Mouse (Mus musculus) CH12.LX (cell line): ENCODE measurements around the gene Hmox1. TPM values are rescaled to one million over a fixed set of nuclear protein-coding genes. Genes with fewer than 3 reads are reported as not detected.
A peak's percentile ranks its signal among the peaks of the same experiment; 100 is the strongest.

Source experiments
- DNase-seq: peaks from one replicate; pipeline ENCODE4 v3.0.0-alpha.2; 2013; ENCODE audit errors: extremely low read depth
- H3K27ac ChIP-seq: 2 replicates; pipeline ENCODE4 v1.5.1; 2012; ENCODE audit warnings: low read depth, mild to moderate bottlenecking, control low read depth, moderate library complexity; ENCODE audit not compliant: insufficient read depth
- H3K27me3 ChIP-seq: replicated peaks from 2 replicates; pipeline ENCODE3; 2012; ENCODE audit warnings: inconsistent platforms
- H3K36me3 ChIP-seq, 2 experiments: replicated peaks in 1 of 2; 2 replicates each; pipeline versions ENCODE3 to v1.6.1; 2012; ENCODE audit warnings: inconsistent platforms in 1 of 2, low read length in 1 of 2, mild to moderate bottlenecking in 1 of 2, mixed read lengths in 1 of 2, moderate library complexity in 1 of 2; ENCODE audit not compliant: control insufficient read depth in 1 of 2, insufficient read depth in 1 of 2
- H3K4me1 ChIP-seq, 2 experiments: 2 replicates each; pipeline ENCODE4 v1.6.1; 2012; ENCODE audit warnings: inconsistent platforms in 1 of 2, moderate library complexity in 1 of 2; ENCODE audit not compliant: insufficient read depth in 2 of 2, control insufficient read depth in 1 of 2
- H3K4me2 ChIP-seq: 2 replicates; pipeline ENCODE4 v1.6.1; 2012; ENCODE audit warnings: low read depth, mild to moderate bottlenecking, control low read depth; ENCODE audit not compliant: poor library complexity, insufficient read depth, severe bottlenecking
- H3K4me3 ChIP-seq, 3 experiments: fragments of 150-350 bp in 1 of 3; sonication (generic) in 1 of 3; replicated peaks in 1 of 3; 2 replicates each; pipeline versions ENCODE3 to v1.5.1; 2011 to 2012; ENCODE audit warnings: low read depth in 2 of 3, low read length in 2 of 3, mild to moderate bottlenecking in 2 of 3, moderate library complexity in 2 of 3, control low read depth in 1 of 3, improper control_type of control experiment in 1 of 3, inconsistent platforms in 1 of 3, mixed read lengths in 1 of 3; ENCODE audit not compliant: poor library complexity in 1 of 3
- H3K79me2 ChIP-seq: replicated peaks from 2 replicates; pipeline ENCODE4 v1.6.1; 2012; ENCODE audit warnings: mild to moderate bottlenecking, moderate library complexity; ENCODE audit not compliant: control insufficient read depth, poor library complexity, insufficient read depth, severe bottlenecking; ENCODE audit errors: extremely low read depth
- H3K9ac ChIP-seq: 2 replicates; pipeline ENCODE4 v1.6.1; 2012; ENCODE audit warnings: low read depth, mild to moderate bottlenecking, control low read depth, moderate library complexity; ENCODE audit not compliant: insufficient read depth
- H3K9me3 ChIP-seq: replicated peaks from 2 replicates; pipeline ENCODE3; 2012; ENCODE audit warnings: low read length, inconsistent platforms, mixed read lengths
- BHLHE40 ChIP-seq: IDR thresholded peaks from 2 replicates; pipeline ENCODE4 v1.6.1; 2011; ENCODE audit warnings: mild to moderate bottlenecking, low read depth, low read length, improper control_type of control experiment
- CHD1 ChIP-seq: IDR thresholded peaks from 2 replicates; pipeline ENCODE4 v1.6.1; 2012; ENCODE audit warnings: low read depth, low read length, improper control_type of control experiment, inconsistent platforms
- CHD2 ChIP-seq: IDR thresholded peaks from 2 replicates; pipeline ENCODE4 v1.6.1; 2011; ENCODE audit warnings: low read length, improper control_type of control experiment
- E2F4 ChIP-seq: IDR thresholded peaks from 2 replicates; pipeline ENCODE4 v1.6.1; 2011; ENCODE audit warnings: low read depth, low read length, improper control_type of control experiment; ENCODE audit not compliant: insufficient replicate concordance
- EP300 ChIP-seq: IDR thresholded peaks from 2 replicates; pipeline ENCODE4 v1.6.1; 2011; ENCODE audit warnings: low read length, improper control_type of control experiment
- ETS1 ChIP-seq: conservative IDR thresholded peaks from 2 replicates; pipeline ENCODE4 v1.6.1; 2012; ENCODE audit warnings: low read depth, mild to moderate bottlenecking, inconsistent platforms, low read length, improper control_type of control experiment, moderate library complexity
- GABPA ChIP-seq: IDR thresholded peaks from 2 replicates; pipeline ENCODE4 v1.6.1; 2012; ENCODE audit warnings: low read depth, low read length, improper control_type of control experiment, inconsistent platforms; ENCODE audit not compliant: insufficient replicate concordance
- IRF4 ChIP-seq: IDR thresholded peaks from 2 replicates; pipeline ENCODE4 v1.6.1; 2014; ENCODE audit warnings: low read depth, mild to moderate bottlenecking, inconsistent platforms, low read length, improper control_type of control experiment
- JUND ChIP-seq: conservative IDR thresholded peaks from 2 replicates; pipeline ENCODE4 v1.6.1; 2011; ENCODE audit warnings: low read depth, low read length, improper control_type of control experiment
- KAT2A ChIP-seq: IDR thresholded peaks from 2 replicates; pipeline ENCODE4 v1.6.1; 2012; ENCODE audit warnings: low read length, improper control_type of control experiment, inconsistent platforms; ENCODE audit not compliant: insufficient replicate concordance
- MAFK ChIP-seq: IDR thresholded peaks from 2 replicates; pipeline ENCODE4 v1.6.1; 2011; ENCODE audit warnings: low read length, improper control_type of control experiment; ENCODE audit not compliant: insufficient replicate concordance
- MAZ ChIP-seq: IDR thresholded peaks from 2 replicates; pipeline ENCODE4 v1.6.1; 2012; ENCODE audit warnings: low read depth, mild to moderate bottlenecking, inconsistent platforms, low read length, improper control_type of control experiment, moderate library complexity
- MXI1 ChIP-seq: IDR thresholded peaks from 2 replicates; pipeline ENCODE4 v1.6.1; 2011; ENCODE audit warnings: mild to moderate bottlenecking, low read depth, low read length, improper control_type of control experiment
- MYC ChIP-seq: IDR thresholded peaks from 2 replicates; pipeline ENCODE4 v1.6.1; 2011; ENCODE audit warnings: low read depth, mild to moderate bottlenecking, improper control_type of control experiment, low read length
- NELFE ChIP-seq: IDR thresholded peaks from 2 replicates; pipeline ENCODE4 v1.6.1; 2011; ENCODE audit warnings: low read depth, low read length, improper control_type of control experiment
- NRF1 ChIP-seq: IDR thresholded peaks from 2 replicates; pipeline ENCODE4 v1.6.1; 2014; ENCODE audit warnings: low read depth, mild to moderate bottlenecking, inconsistent platforms, low read length, improper control_type of control experiment, moderate library complexity
- RCOR1 ChIP-seq: conservative IDR thresholded peaks from 2 replicates; pipeline ENCODE4 v1.6.1; 2012; ENCODE audit warnings: low read depth, mild to moderate bottlenecking, inconsistent platforms, low read length, improper control_type of control experiment
- SMC3 ChIP-seq: IDR thresholded peaks from 2 replicates; pipeline ENCODE4 v1.6.1; 2011; ENCODE audit warnings: low read depth, low read length, improper control_type of control experiment
- TBP ChIP-seq: conservative IDR thresholded peaks from 2 replicates; pipeline ENCODE4 v1.6.1; 2011; ENCODE audit warnings: low read depth, low read length, improper control_type of control experiment
- TCF12 ChIP-seq: IDR thresholded peaks from 2 replicates; pipeline ENCODE4 v1.6.1; 2014; ENCODE audit warnings: low read depth, mild to moderate bottlenecking, inconsistent platforms, low read length, improper control_type of control experiment
- USF1 ChIP-seq: IDR thresholded peaks from 2 replicates; pipeline ENCODE4 v1.6.1; 2014; ENCODE audit warnings: low read depth, mild to moderate bottlenecking, inconsistent platforms, low read length, improper control_type of control experiment
- USF2 ChIP-seq: conservative IDR thresholded peaks from 2 replicates; pipeline ENCODE4 v1.6.1; 2011; ENCODE audit warnings: low read depth, low read length, improper control_type of control experiment
- ZC3H11A ChIP-seq: IDR thresholded peaks from 2 replicates; pipeline ENCODE4 v1.6.1; 2012; ENCODE audit warnings: low read depth, mild to moderate bottlenecking, inconsistent platforms, low read length, improper control_type of control experiment
- ZNF384 ChIP-seq: IDR thresholded peaks from 2 replicates; pipeline ENCODE4 v1.6.1; 2012; ENCODE audit warnings: low read depth, low read length, improper control_type of control experiment, inconsistent platforms
- dilution Hi-C: fragments of 300-500 bp; cut with MboI; formaldehyde crosslinking; loops from 2 replicates; pipeline ENCODE4 v1.14.3; 2020; ENCODE audit warnings: low sequenced_read_pairs; ENCODE audit not compliant: extremely low pct_unique_long_range_greater_than_20kb, extremely low pct_ligation_motif_present
- in situ Hi-C: fragments of 300-500 bp; cut with MboI; formaldehyde crosslinking; loops from 3 replicates; pipeline ENCODE4 v1.14.3; 2019; ENCODE audit warnings: low sequenced_read_pairs, low pct_ligation_motif_present, low pct_unique_long_range_greater_than_20kb, mixed read lengths
- polyA plus RNA-seq: library from polyadenylated mRNA; unstranded; fragments of >175 nt; gene quantifications from 2 replicates; pipeline ENCODE4 v1.2.1, GENCODE M21; 2012; ENCODE audit warnings: low read depth; ENCODE audit not compliant: insufficient read length
- total RNA-seq, 2 experiments: library from RNA; depleted of rRNA; stranded (reverse); fragments of 300-350 nt in 1 of 2; fragments of >200 nt in 1 of 2; gene quantifications; 2 replicates each; pipeline ENCODE4 v1.2.3; 2012 to 2014

The Hmox1 gene
- total and polyA plus RNA-seq, 3 experiments = 39.7 to 92.2 (median 67.3) TPM

DNA sequence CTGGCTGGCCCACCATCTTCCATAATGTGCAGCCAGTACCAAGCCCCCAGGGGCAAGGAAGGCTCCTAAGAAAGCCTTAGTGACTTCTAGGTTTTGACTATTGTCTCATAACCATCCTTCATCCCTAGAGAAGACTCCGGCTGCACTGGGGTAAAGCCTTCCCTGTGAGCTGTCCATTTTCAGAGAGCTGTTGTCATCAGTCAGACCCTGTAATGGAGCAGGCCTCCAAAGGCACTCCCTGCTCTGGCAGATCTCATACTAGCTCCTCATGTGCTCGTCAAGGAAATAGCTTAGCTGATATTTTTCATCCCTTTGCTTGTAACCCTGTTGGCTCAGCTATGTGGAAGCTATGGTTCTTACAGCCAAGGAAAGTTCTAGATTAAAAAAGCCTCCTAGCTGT, 32.6 kb upstream of the Hmox1 start:
- Histone ChIP-seq H3K9me3 (no peaks in the 10 kb centered on the region), H3K4me3 (no peak overlapping the region), H3K4me2 (no peak overlapping the region), H3K36me3 (peaks cover 28 to 77% of the 10 kb centered on the region in 2 experiments), H3K9ac (no peak overlapping the region), H3K27ac (no peak overlapping the region), H3K79me2 (no peaks in the 10 kb centered on the region), H3K4me1 (peaks cover 8 to 20% of the 10 kb centered on the region in 2 experiments), H3K27me3 (no peaks in the 10 kb centered on the region)
- in situ Hi-C loops (no loop called here), dilution Hi-C loops (no loop called here)
- no peak for TF ChIP-seq TBP
- no peak for TF ChIP-seq EP300
- no peak for TF ChIP-seq MYC
- TF ChIP-seq ETS1 = no peak
- TF ChIP-seq KAT2A = no peak
- no peak for TF ChIP-seq TCF12
- TF ChIP-seq IRF4 = no peak
- TF ChIP-seq MAZ = no peak
- TF ChIP-seq ZC3H11A = no peak
- TF ChIP-seq MAFK = no peak
- TF ChIP-seq GABPA = no peak
- TF ChIP-seq RCOR1 = no peak
- no peak for TF ChIP-seq USF1
- DNase-seq = no peak

- Histone ChIP-seq H3K9me3 (no peaks in the 10 kb centered on the region), H3K4me2 (no peak overlapping the region), H3K9ac (0 out of 2 replicates have a peak overlapping the region, but pooled peaks have one; percentile 10), H3K27me3 (no peaks in the 10 kb centered on the region), H3K4me3 (no peak overlapping the region), H3K4me1 (peaks cover 8 to 20% of the 10 kb centered on the region in 2 experiments), H3K79me2 (no peaks in the 10 kb centered on the region)
- peak; percentile 40 for DNase-seq
- in situ Hi-C loops = no loop called here
- no peak for TF ChIP-seq NELFE
- TF ChIP-seq BHLHE40 = 0 out of 2 replicates have a peak, but pooled peaks have one; percentile 10
- TF ChIP-seq SMC3 = no peak
- 0 out of 2 replicates have a peak, but pooled peaks have one; percentile 8 for TF ChIP-seq ETS1
- no peak for TF ChIP-seq E2F4
- no peak for TF ChIP-seq MAFK
- TF ChIP-seq JUND = no peak
- TF ChIP-seq CHD2 = no peak
- TF ChIP-seq CHD1 = no peak
- TF ChIP-seq ZNF384 = no peak
- TF ChIP-seq USF2 = no peak
- TF ChIP-seq NRF1 = no peak
- TF ChIP-seq MYC = no peak
- TF ChIP-seq MXI1 = no peak
- TF ChIP-seq USF1 = no peak
- TF ChIP-seq, all 38 proteins: peak for 2
- Histone ChIP-seq H3K36me3 (peaks cover 25 to 79% of the 10 kb centered on the region in 2 experiments), H3K27ac (no peak overlapping the region)
- dilution Hi-C loops = no loop called here
These were observed 30.1 kb upstream of the Hmox1 start for GRCm38 (mm10) chr8:75063290-75063689.
